In the genomic region with DNA sequence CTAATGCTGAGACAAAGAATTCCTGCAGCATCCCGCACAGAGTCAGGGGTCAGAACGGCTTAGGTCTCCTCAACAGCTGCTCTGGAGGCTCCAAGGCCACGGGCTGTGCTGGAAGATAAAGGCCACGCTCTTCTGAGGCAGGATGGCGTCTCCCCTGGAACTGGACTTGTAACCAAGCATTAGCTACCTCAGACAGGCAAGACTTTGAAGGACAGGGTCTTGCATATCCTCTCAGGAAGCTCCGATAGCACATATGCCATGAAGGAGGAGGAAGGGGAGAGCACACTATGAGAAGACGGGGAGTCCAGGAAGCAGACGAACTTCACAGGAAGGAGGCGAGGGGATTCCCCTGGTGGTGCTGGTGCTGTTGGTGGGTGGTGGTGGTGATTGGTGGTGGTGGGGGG, we compare ENCODE assay signal across 2 mouse cellular contexts. TPM values are rescaled to one million over a fixed set of nuclear protein-coding genes. Genes with fewer than 3 reads are reported as not detected.
"Had no signal": no experiment of that assay in that cellular context is flagged by ENCODE, and none has a peak within 500 bp of the region (broad histone marks: within the 10 kb centered on the region; RNA-seq: fewer than 3 reads in every experiment).

No protein-coding gene starts in this region.

RNA-seq across cellular contexts. Expression of a gene that starts 47.1 kb away (rescaled TPM):
- polyA plus RNA-seq: limb, embryonic 10.5 days; neural tube, embryonic 11.5 days had no signal
